Mouse (Mus musculus) liver, embryonic 12.5 days (tissue): ENCODE data around the gene Ifitm10. TPM values are rescaled to one million over a fixed set of nuclear protein-coding genes. Genes with fewer than 3 reads are reported as not detected.
A peak's percentile ranks its signal among the peaks of the same experiment; 100 is the strongest.
"Not testable (repeated sequence)": the region's sequence is repeated elsewhere in the genome, so short reads cannot be mapped to it uniquely, and the experiment has no call there.

Experiments
- ATAC-seq: fragments of 200-750 bp; cut with Nextera tagmentation; 2 replicates; pipeline ENCODE4 v1.8.0; 2017; ENCODE audit warnings: moderate number of reproducible peaks, mild to moderate bottlenecking, moderate library complexity
- H3K27ac ChIP-seq: fragments of 300-500 bp; sonication (generic); 2 replicates; pipeline ENCODE4 v1.5.1; 2016; ENCODE audit warnings: mild to moderate bottlenecking
- H3K27me3 ChIP-seq: fragments of 300-500 bp; sonication (generic); replicated peaks from 2 replicates; pipeline ENCODE4 v1.6.1; 2016; ENCODE audit warnings: mild to moderate bottlenecking, moderate library complexity
- H3K36me3 ChIP-seq: fragments of 300-500 bp; sonication (generic); 2 replicates; pipeline ENCODE4 v1.6.1; 2016; ENCODE audit warnings: mild to moderate bottlenecking, moderate library complexity
- H3K4me1 ChIP-seq: fragments of 300-500 bp; sonication (generic); 2 replicates; pipeline ENCODE4 v1.6.1; 2016
- H3K4me2 ChIP-seq: fragments of 300-500 bp; sonication (generic); 2 replicates; pipeline ENCODE4 v1.6.1; 2016; ENCODE audit warnings: mild to moderate bottlenecking, moderate library complexity
- H3K4me3 ChIP-seq: fragments of 300-500 bp; sonication (generic); 2 replicates; pipeline ENCODE4 v1.5.1; 2016; ENCODE audit warnings: mild to moderate bottlenecking, moderate library complexity
- H3K9ac ChIP-seq: fragments of 300-500 bp; sonication (generic); 2 replicates; pipeline ENCODE4 v1.6.1; 2016; ENCODE audit warnings: mild to moderate bottlenecking, moderate library complexity
- H3K9me3 ChIP-seq: fragments of 300-500 bp; sonication (generic); replicated peaks from 2 replicates; pipeline ENCODE4 v1.6.1; 2016; ENCODE audit warnings: mild to moderate bottlenecking, moderate library complexity
- WGBS: fragments of 180-500 bp; shearing (Covaris S2); methylation state at CpG from one replicate; pipeline ENCODE4 v1.1.7; 2016; ENCODE audit not compliant: insufficient replicate concordance; 5-methylcytosine and 5-hydroxymethylcytosine counted together
- polyA plus RNA-seq: library from polyadenylated mRNA; unstranded; fragments of >200 nt; fragmentation: Nextera tagmentation; extraction: Ambion mirVana; gene quantifications from 2 replicates; pipeline ENCODE4 v1.2.1, GENCODE M21; 2016

Ifitm10 gene
- 1.5 and 2.5 TPM in 2 replicates for polyA plus RNA-seq

GRCm38 (mm10) chr7:142373641-142374412, at the start of gene Ifitm10:
Ifitm10 (minus strand) TSS chr7:142373753.
- Histone ChIP-seq H3K27me3 (peaks cover 56% of the 10 kb centered on the region), H3K36me3 (peaks cover 44% of the 10 kb centered on the region), H3K9me3 (no peaks in the 10 kb centered on the region), H3K4me2 (peak within 1 kb of the TSS; percentile 76; the same call in 1 of the 2 replicates), H3K27ac (no peak within 1 kb of the TSS), H3K9ac (no peak within 1 kb of the TSS), H3K4me1 (peaks cover 88% of the 10 kb centered on the region), H3K4me3 (no peak within 1 kb of the TSS)
- ATAC-seq: no peak
- 71% methylated on average over 8 of the region's 8 CpGs for WGBS

DNA sequence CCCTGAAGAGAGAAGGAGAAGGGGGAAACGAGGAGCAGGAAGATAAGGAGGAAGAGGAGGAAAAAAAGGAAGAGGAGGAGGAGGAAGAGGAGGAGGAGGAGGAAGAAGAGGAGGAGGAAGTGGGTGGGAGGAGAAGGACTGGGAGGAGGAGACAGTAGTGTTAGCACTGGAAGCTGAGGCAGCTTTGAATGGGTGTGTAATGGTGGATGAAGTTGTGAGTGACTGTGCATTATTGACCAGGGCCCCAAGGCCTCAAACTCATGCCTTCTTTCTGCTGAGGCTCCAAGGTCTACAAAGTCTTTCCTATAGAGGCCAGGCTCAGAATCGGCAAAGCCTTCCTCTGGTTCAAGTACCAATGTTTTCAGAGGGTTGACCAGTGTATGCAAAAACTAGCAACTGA, 48.3 kb upstream of the Ifitm10 start:
- Histone ChIP-seq H3K4me1 (peaks cover 42% of the 10 kb centered on the region), H3K9me3 (no peaks in the 10 kb centered on the region; the same call in 1 of the 2 replicates), H3K27ac (peak overlapping the region; percentile 62), H3K9ac (no peak overlapping the region), H3K4me3 (no peak overlapping the region), H3K4me2 (no peak overlapping the region), H3K27me3 (no peaks in the 10 kb centered on the region), H3K36me3 (no peaks in the 10 kb centered on the region)
- 50% methylated on average over 2 of the region's 2 CpGs for WGBS
- ATAC-seq: peak; percentile 68

DNA sequence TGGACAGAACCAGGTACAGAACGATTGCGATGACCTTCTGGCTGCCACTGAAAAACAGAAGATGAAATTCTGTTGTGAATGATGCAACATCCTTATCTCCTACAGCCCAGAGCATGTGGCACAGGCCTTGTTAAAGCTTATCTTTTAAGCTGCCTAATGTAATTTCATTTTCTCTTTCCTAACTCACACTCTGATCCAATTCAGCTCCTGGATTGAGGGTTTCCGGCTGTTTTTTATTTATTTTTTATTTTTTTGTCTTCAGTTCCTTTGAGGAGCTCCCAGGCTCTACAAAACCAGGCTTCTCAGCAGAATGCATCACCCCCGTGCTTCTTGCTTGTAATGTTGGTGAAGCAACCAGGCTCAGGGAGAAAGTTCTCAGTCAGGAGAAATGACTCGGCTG, 46.3 kb upstream of the Ifitm10 start:
- 30% methylated on average over 5 of the region's 5 CpGs for WGBS
- H3K27ac ChIP-seq: peak overlapping the region; percentile 88
- peak; percentile 87 for ATAC-seq
- H3K9ac ChIP-seq: peak overlapping the region; percentile 57
- peaks cover 42% of the 10 kb centered on the region for H3K4me1 ChIP-seq
- peak overlapping the region; percentile 15; the same call in 1 of the 2 replicates for H3K4me3 ChIP-seq
- 0 out of 2 replicates have a peak, but pooled peaks cover 5% of the 10 kb centered on the region for H3K27me3 ChIP-seq
- peak overlapping the region; percentile 54 for H3K4me2 ChIP-seq
- no peaks in the 10 kb centered on the region for H3K36me3 ChIP-seq
- H3K9me3 ChIP-seq: no peaks in the 10 kb centered on the region; the same call in 1 of the 2 replicates

DNA sequence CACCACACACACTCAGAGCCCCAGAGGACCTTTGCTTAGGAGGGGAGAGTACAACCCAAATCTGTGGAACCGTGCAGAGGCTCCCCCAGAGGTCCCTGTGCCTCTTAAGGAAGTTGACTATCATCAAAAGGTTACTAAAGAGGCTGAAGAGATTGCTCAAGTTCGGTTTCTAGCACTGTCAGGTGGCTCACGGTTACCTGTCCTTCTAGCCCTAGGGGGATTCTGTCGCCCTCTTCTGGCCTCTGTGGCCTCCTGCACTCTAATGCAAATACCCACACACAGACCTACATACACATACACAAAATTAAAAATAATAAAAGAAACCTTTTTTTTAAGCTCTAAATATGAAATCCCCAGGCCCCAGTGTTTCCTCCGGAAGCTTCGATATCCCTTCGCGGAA, 45.1 kb upstream of the Ifitm10 start:
- ATAC-seq: no peak
- H3K4me1 ChIP-seq: peaks cover 46% of the 10 kb centered on the region
- WGBS: 93% methylated on average over 8 of the region's 8 CpGs
- peak overlapping the region; percentile 88 for H3K27ac ChIP-seq
- 0 out of 2 replicates have a peak, but pooled peaks cover 5% of the 10 kb centered on the region for H3K27me3 ChIP-seq
- H3K4me2 ChIP-seq: no peak overlapping the region
- H3K9me3 ChIP-seq: no peaks in the 10 kb centered on the region; the same call in 1 of the 2 replicates
- H3K4me3 ChIP-seq: no peak overlapping the region
- H3K9ac ChIP-seq: no peak overlapping the region
- no peaks in the 10 kb centered on the region for H3K36me3 ChIP-seq

- Histone ChIP-seq H3K27ac (peak overlapping the region; percentile 20; the same call in 1 of the 2 replicates), H3K27me3 (0 out of 2 replicates have a peak, but pooled peaks cover 5% of the 10 kb centered on the region), H3K4me2 (no peak overlapping the region), H3K4me1 (peaks cover 52% of the 10 kb centered on the region), H3K9ac (no peak overlapping the region), H3K4me3 (no peak overlapping the region), H3K9me3 (no peaks in the 10 kb centered on the region; the same call in 1 of the 2 replicates), H3K36me3 (no peaks in the 10 kb centered on the region)
- 91% methylated on average over 2 of the region's 2 CpGs for WGBS
- ATAC-seq: no peak
Measured at GRCm38 (mm10) chr7:142418027-142418426, 44.5 kb upstream of the Ifitm10 start.

GRCm38 (mm10) chr7:142416225-142416624, 42.7 kb upstream of the Ifitm10 start:
- H3K36me3 ChIP-seq: no peaks in the 10 kb centered on the region
- H3K27ac ChIP-seq: no peak overlapping the region
- H3K9ac ChIP-seq: no peak overlapping the region
- peaks cover 41% of the 10 kb centered on the region for H3K4me1 ChIP-seq
- H3K9me3 ChIP-seq: no peaks in the 10 kb centered on the region; the same call in 1 of the 2 replicates
- 68% methylated on average over 3 of the region's 3 CpGs for WGBS
- ATAC-seq: no peak
- H3K4me3 ChIP-seq: no peak overlapping the region
- no peak overlapping the region for H3K4me2 ChIP-seq
- 0 out of 2 replicates have a peak, but pooled peaks cover 5% of the 10 kb centered on the region for H3K27me3 ChIP-seq

GRCm38 (mm10) chr7:142415314-142415713, 41.8 kb upstream of the Ifitm10 start:
- Histone ChIP-seq H3K27me3 (0 out of 2 replicates have a peak, but pooled peaks cover 5% of the 10 kb centered on the region), H3K36me3 (no peaks in the 10 kb centered on the region), H3K4me1 (peaks cover 33% of the 10 kb centered on the region), H3K9me3 (no peaks in the 10 kb centered on the region; the same call in 1 of the 2 replicates), H3K4me2 (no peak overlapping the region), H3K27ac (no peak overlapping the region), H3K9ac (no peak overlapping the region), H3K4me3 (no peak overlapping the region)
- WGBS: 50% methylated on average over 4 of the region's 4 CpGs
- ATAC-seq: no peak

DNA sequence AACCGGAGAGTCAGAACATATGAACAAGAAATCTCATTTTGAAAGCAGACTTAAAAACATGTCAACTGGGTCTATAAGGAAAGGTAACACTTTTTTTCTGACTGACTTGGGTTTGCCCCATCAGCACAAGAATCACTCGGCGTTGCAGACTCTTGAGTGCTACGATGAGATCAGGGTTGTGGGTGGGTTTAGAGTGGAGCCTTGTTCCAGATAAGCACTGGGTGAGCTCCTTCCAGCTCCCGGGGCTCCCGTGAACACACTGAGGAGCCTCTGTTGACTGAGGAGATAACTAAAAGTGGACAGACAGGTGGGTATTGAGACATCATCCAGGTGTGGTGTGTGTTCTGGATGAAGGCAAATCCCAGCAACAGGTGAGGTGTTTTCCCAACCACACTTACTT, 39.7 kb upstream of the Ifitm10 start:
- no peak overlapping the region for H3K4me2 ChIP-seq
- no peak overlapping the region for H3K9ac ChIP-seq
- no peaks in the 10 kb centered on the region for H3K9me3 ChIP-seq
- peak; percentile 83 for ATAC-seq
- H3K4me1 ChIP-seq: peaks cover 24% of the 10 kb centered on the region
- no peaks in the 10 kb centered on the region for H3K36me3 ChIP-seq
- H3K4me3 ChIP-seq: no peak overlapping the region
- H3K27ac ChIP-seq: no peak overlapping the region
- 32% methylated on average over 6 of the region's 6 CpGs for WGBS
- 0 out of 2 replicates have a peak, but pooled peaks cover 5% of the 10 kb centered on the region for H3K27me3 ChIP-seq

GRCm38 (mm10) chr7:142409603-142410002, 36.0 kb upstream of the Ifitm10 start:
- H3K4me1 ChIP-seq: peaks cover 24% of the 10 kb centered on the region
- no peaks in the 10 kb centered on the region for H3K27me3 ChIP-seq
- no peaks in the 10 kb centered on the region for H3K9me3 ChIP-seq
- H3K27ac ChIP-seq: no peak overlapping the region
- no peak for ATAC-seq
- no peaks in the 10 kb centered on the region for H3K36me3 ChIP-seq
- H3K4me3 ChIP-seq: no peak overlapping the region
- 73% methylated on average over 3 of the region's 3 CpGs for WGBS
- H3K9ac ChIP-seq: no peak overlapping the region
- no peak overlapping the region for H3K4me2 ChIP-seq

DNA sequence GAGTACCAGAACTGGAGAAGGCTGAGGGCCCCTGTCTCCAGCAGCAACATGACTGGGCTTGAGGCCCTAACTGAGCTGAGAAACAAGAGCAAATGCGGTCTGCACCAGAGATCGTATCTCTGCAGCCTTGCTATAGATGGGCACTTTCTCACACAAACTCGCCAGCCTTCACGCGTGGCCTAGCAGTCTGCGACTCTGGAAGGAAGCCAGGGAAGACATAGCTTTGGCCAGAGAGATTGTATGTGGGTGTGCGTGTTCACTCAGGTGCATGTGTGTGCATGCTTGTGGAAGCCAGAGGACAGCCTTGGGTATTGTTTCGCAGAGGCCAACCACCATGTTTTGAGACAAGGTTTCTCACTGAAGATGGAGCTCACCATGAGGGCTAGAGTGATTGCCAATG, 35.1 kb upstream of the Ifitm10 start:
- Histone ChIP-seq H3K27me3 (no peaks in the 10 kb centered on the region), H3K36me3 (no peaks in the 10 kb centered on the region), H3K9me3 (no peaks in the 10 kb centered on the region), H3K9ac (no peak overlapping the region), H3K4me3 (no peak overlapping the region), H3K4me2 (no peak overlapping the region), H3K4me1 (peaks cover 23% of the 10 kb centered on the region), H3K27ac (no peak overlapping the region)
- 82% methylated on average over 8 of the region's 8 CpGs for WGBS
- no peak for ATAC-seq

- no peak overlapping the region for H3K4me3 ChIP-seq
- H3K4me2 ChIP-seq: no peak overlapping the region
- no peak overlapping the region for H3K9ac ChIP-seq
- no peak overlapping the region for H3K27ac ChIP-seq
- peaks cover 18% of the 10 kb centered on the region for H3K4me1 ChIP-seq
- H3K36me3 ChIP-seq: no peaks in the 10 kb centered on the region
- no peaks in the 10 kb centered on the region for H3K9me3 ChIP-seq
- no peaks in the 10 kb centered on the region for H3K27me3 ChIP-seq
- no peak for ATAC-seq
- WGBS: 41% methylated on average over 4 of the region's 4 CpGs
Measured at GRCm38 (mm10) chr7:142407935-142408334, 34.4 kb upstream of the Ifitm10 start.

- H3K27ac ChIP-seq, H3K4me2 ChIP-seq, H3K9ac ChIP-seq, H3K27me3 ChIP-seq, H3K36me3 ChIP-seq, ATAC-seq, H3K9me3 ChIP-seq, H3K4me3 ChIP-seq: not testable (repeated sequence)
- peaks cover 15% of the 10 kb centered on the region for H3K4me1 ChIP-seq
- 87% methylated on average over 5 of the region's 5 CpGs for WGBS
Measured at GRCm38 (mm10) chr7:142405134-142405533, 31.6 kb upstream of the Ifitm10 start.
